Mouse (Mus musculus): ENCODE measurements at regions not wholly inside any gene's neighbourhood (a gene's known extent, or its start where the extent isn't known, plus 50 kb on each side); places are given as distances from the start of the nearest gene placed in this dataset.

DNA sequence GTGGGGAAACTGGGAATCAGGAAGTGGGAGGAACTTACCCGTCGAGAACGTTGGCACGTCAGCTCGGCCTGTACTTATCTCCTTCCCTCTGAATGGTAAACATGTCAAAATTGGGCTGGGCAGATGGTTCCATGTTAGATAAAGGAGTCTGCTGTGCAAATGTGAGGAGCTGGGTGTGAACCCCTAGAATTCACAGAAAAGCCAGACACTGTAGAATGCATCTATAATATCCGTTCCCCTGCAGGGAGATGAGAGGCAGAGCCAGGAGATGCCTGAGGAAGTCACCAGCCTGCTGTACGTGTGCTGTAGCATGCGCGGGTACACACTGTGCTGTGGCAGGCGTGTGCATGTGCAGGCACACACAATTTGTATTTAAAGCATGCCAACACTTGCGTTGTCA lies 381.0 kb downstream of the Matn1 start:
- WGBS, result 81% methylated on average over 11 of the region's 11 CpGs
- no peak for DNase-seq (ENCODE audit: low spot score)
- no peaks in the 10 kb centered on the region for H3K9me3 ChIP-seq (replicated peaks; ENCODE audit: low read length)
- H3K4me3 ChIP-seq (replicated peaks; ENCODE audit: low read depth, low read length), result no peak overlapping the region
- no peaks in the 10 kb centered on the region for H3K36me3 ChIP-seq (ENCODE audit: insufficient read depth, low read length)
- no peak for TF ChIP-seq CTCF (IDR thresholded peaks at IDR 0.05; ENCODE audit: low read depth)
- no peak overlapping the region for H3K4me2 ChIP-seq (ENCODE audit: low read length)
- H3K9ac ChIP-seq (ENCODE audit: low read depth, low read length), result no peak overlapping the region
- H3K27ac ChIP-seq, result no peak overlapping the region
- H3K27me3 ChIP-seq (ENCODE audit: insufficient read depth, low read length), result no peaks in the 10 kb centered on the region
- ATAC-seq (replicated peaks; ENCODE audit: low FRiP score, low read depth), result no peak
- no peaks in the 10 kb centered on the region for H3K4me1 ChIP-seq (replicated peaks; ENCODE audit: insufficient read depth, low read length)

DNA sequence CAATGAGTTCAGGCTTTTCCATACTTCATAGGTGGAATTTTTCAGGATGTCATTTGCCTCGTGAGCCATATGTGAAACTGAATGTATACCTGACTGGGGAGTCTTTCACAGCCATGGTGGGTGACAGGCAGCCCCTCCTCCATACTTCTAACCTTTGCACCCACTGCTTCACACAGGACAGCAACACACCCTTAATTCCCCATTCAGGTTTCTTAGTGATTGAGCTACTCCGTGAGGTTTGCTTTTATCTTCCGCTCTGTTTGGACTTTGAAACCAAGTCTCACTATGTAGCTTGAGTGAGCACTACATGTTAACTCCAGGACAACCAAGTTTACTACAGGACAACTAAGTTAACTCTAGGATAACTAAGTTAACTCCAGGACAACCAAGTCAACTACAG lies 381.4 kb downstream of the Matn1 start:
- TF ChIP-seq CTCF (IDR thresholded peaks at IDR 0.05; ENCODE audit: low read depth), result no peak
- WGBS, result 74% methylated on average over 3 of the region's 3 CpGs
- Histone ChIP-seq H3K9me3 (replicated peaks; ENCODE audit: low read length) (no peaks in the 10 kb centered on the region), H3K27ac (no peak overlapping the region), H3K4me2 (ENCODE audit: low read length) (no peak overlapping the region), H3K9ac (ENCODE audit: low read depth, low read length) (no peak overlapping the region), H3K36me3 (ENCODE audit: insufficient read depth, low read length) (no peaks in the 10 kb centered on the region), H3K27me3 (ENCODE audit: insufficient read depth, low read length) (no peaks in the 10 kb centered on the region), H3K4me1 (replicated peaks; ENCODE audit: insufficient read depth, low read length) (no peaks in the 10 kb centered on the region), H3K4me3 (replicated peaks; ENCODE audit: low read depth, low read length) (no peak overlapping the region)
- no peak for ATAC-seq (replicated peaks; ENCODE audit: low FRiP score, low read depth)
- DNase-seq (ENCODE audit: low spot score), result no peak

DNA sequence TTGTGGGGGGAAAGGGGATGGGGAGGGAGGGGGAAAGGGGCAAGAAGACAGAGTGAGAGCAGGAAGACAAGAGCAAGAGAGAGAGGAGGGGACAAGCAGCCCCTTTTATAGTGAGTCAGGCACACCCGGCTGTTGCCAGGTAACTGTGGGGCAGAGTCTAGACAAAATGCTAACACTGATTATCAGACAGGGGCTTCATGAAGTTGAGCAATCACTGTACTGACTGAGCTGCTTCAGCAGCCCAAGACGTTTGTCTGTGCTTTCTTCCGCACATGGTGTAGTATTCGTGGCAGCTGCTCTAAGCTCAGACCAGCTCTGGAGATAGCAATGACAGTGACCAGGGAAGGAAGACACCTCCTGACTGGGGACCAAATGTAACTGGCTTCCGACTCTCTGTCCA lies 385.2 kb downstream of the Matn1 start:
- H3K9ac ChIP-seq (ENCODE audit: low read depth, low read length), result no peak overlapping the region
- WGBS, result 60% methylated on average over 5 of the region's 5 CpGs
- DNase-seq (ENCODE audit: low spot score) (no peak), ATAC-seq (replicated peaks; ENCODE audit: low FRiP score, low read depth) (no peak)
- no peaks in the 10 kb centered on the region for H3K4me1 ChIP-seq (replicated peaks; ENCODE audit: insufficient read depth, low read length)
- no peak for TF ChIP-seq CTCF (IDR thresholded peaks at IDR 0.05; ENCODE audit: low read depth)
- no peak overlapping the region for H3K27ac ChIP-seq
- H3K9me3 ChIP-seq (replicated peaks; ENCODE audit: low read length), result no peaks in the 10 kb centered on the region
- no peaks in the 10 kb centered on the region for H3K27me3 ChIP-seq (ENCODE audit: insufficient read depth, low read length)
- H3K4me2 ChIP-seq (ENCODE audit: low read length), result no peak overlapping the region
- H3K36me3 ChIP-seq (ENCODE audit: insufficient read depth, low read length), result no peaks in the 10 kb centered on the region
- H3K4me3 ChIP-seq (replicated peaks; ENCODE audit: low read depth, low read length), result no peak overlapping the region

GRCm38 (mm10) chr4:131331646-131332045 lies 387.5 kb downstream of the Matn1 start:
- no peak for TF ChIP-seq CTCF (IDR thresholded peaks at IDR 0.05; ENCODE audit: low read depth)
- no peak overlapping the region for H3K9ac ChIP-seq (ENCODE audit: low read depth, low read length)
- H3K4me2 ChIP-seq (ENCODE audit: low read length), result no peak overlapping the region
- H3K9me3 ChIP-seq (replicated peaks; ENCODE audit: low read length), result no peaks in the 10 kb centered on the region
- H3K36me3 ChIP-seq (ENCODE audit: insufficient read depth, low read length), result no peaks in the 10 kb centered on the region
- H3K4me1 ChIP-seq (replicated peaks; ENCODE audit: insufficient read depth, low read length), result no peaks in the 10 kb centered on the region
- H3K4me3 ChIP-seq (replicated peaks; ENCODE audit: low read depth, low read length), result no peak overlapping the region
- H3K27me3 ChIP-seq (ENCODE audit: insufficient read depth, low read length), result no peaks in the 10 kb centered on the region
- H3K27ac ChIP-seq, result no peak overlapping the region
- 92% methylated on average over 4 of the region's 4 CpGs for WGBS
- no peak for DNase-seq (ENCODE audit: low spot score)
- ATAC-seq (replicated peaks; ENCODE audit: low FRiP score, low read depth), result no peak

- H3K4me2 ChIP-seq (ENCODE audit: low read length), result no peak overlapping the region
- no peak overlapping the region for H3K4me3 ChIP-seq (replicated peaks; ENCODE audit: low read depth, low read length)
- TF ChIP-seq CTCF (IDR thresholded peaks at IDR 0.05; ENCODE audit: low read depth), result no peak
- H3K36me3 ChIP-seq (ENCODE audit: insufficient read depth, low read length), result no peaks in the 10 kb centered on the region
- H3K9ac ChIP-seq (ENCODE audit: low read depth, low read length), result no peak overlapping the region
- H3K27me3 ChIP-seq (ENCODE audit: insufficient read depth, low read length), result no peaks in the 10 kb centered on the region
- H3K4me1 ChIP-seq (replicated peaks; ENCODE audit: insufficient read depth, low read length), result no peaks in the 10 kb centered on the region
- DNase-seq (ENCODE audit: low spot score) (no peak), ATAC-seq (replicated peaks; ENCODE audit: low FRiP score, low read depth) (no peak)
- H3K27ac ChIP-seq, result no peak overlapping the region
- no peaks in the 10 kb centered on the region for H3K9me3 ChIP-seq (replicated peaks; ENCODE audit: low read length)
- WGBS, result 75% methylated on average over 3 of the region's 3 CpGs
Measured at GRCm38 (mm10) chr4:131336801-131337200, 392.6 kb downstream of the Matn1 start.

DNA sequence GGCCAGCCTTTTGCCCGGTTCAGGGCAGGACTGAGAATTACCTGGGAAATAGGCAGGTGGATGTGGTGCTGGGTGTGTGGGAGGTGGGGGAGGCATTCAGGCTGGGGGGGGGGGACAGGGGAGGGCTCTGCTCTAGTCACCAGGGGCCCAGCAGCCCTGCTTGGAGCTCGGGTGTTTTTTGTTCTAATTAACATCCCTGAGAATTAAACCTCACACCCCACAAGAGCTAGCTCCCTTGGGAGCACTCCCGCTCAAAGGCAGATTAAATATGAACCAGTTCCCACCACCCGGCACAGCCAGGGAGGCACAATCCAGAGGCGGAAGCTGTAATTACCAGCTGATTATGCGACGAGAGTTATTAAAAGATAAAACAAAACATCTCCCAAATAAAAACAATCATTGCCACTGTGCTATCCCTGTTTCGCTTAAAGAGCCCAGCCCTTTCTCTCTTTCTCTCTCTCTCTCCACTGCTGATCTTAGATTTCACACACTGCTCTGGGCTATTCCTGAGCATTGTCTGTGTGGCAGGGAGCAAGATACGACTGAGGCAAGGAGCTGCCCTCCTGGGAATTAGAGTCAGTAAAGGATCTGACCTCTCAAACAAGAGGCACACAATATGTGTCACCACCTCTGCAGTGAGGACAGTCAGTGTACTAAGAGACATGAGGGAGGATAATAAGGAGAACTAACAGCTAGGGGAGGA lies 397.0 kb downstream of the Matn1 start:
- no peaks in the 10 kb centered on the region for H3K9me3 ChIP-seq (replicated peaks; ENCODE audit: low read length)
- no peak overlapping the region for H3K27ac ChIP-seq
- H3K36me3 ChIP-seq (ENCODE audit: insufficient read depth, low read length), result no peaks in the 10 kb centered on the region
- no peak overlapping the region for H3K4me2 ChIP-seq (ENCODE audit: low read length)
- H3K4me1 ChIP-seq (replicated peaks; ENCODE audit: insufficient read depth, low read length), result no peaks in the 10 kb centered on the region
- DNase-seq (ENCODE audit: low spot score) (no peak), ATAC-seq (replicated peaks; ENCODE audit: low FRiP score, low read depth) (no peak)
- no peak overlapping the region for H3K9ac ChIP-seq (ENCODE audit: low read depth, low read length)
- TF ChIP-seq CTCF (IDR thresholded peaks at IDR 0.05; ENCODE audit: low read depth), result no peak
- H3K4me3 ChIP-seq (replicated peaks; ENCODE audit: low read depth, low read length), result no peak overlapping the region
- no peaks in the 10 kb centered on the region for H3K27me3 ChIP-seq (ENCODE audit: insufficient read depth, low read length)
- 28% methylated on average over 9 of the region's 9 CpGs for WGBS

DNA sequence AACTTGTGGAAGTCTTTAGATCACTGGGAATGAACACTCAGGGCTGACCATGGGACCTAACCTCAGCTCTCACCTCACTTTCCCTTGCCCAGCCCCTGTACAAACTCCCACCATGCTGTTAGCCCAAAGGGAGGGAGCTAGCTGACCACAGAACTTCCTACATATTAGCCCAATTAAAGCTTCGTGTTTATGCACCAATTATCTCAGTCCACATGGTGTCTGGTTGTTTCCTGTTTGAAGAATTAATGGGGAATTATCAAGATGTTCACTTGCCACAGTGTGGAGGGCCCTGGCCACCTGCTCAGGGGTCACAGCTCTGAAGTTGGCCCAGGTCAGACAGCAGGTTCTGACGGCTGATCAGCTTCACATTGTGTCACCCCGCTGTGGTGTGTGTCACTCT lies 402.5 kb downstream of the Matn1 start:
- DNase-seq (ENCODE audit: low spot score) (no peak), ATAC-seq (replicated peaks; ENCODE audit: low FRiP score, low read depth) (no peak)
- no peak overlapping the region for H3K4me3 ChIP-seq (replicated peaks; ENCODE audit: low read depth, low read length)
- H3K4me1 ChIP-seq (replicated peaks; ENCODE audit: insufficient read depth, low read length), result no peaks in the 10 kb centered on the region
- H3K27ac ChIP-seq, result no peak overlapping the region
- no peak for TF ChIP-seq CTCF (IDR thresholded peaks at IDR 0.05; ENCODE audit: low read depth)
- 67% methylated on average over 3 of the region's 3 CpGs for WGBS
- no peak overlapping the region for H3K4me2 ChIP-seq (ENCODE audit: low read length)
- no peaks in the 10 kb centered on the region for H3K9me3 ChIP-seq (replicated peaks; ENCODE audit: low read length)
- no peaks in the 10 kb centered on the region for H3K36me3 ChIP-seq (ENCODE audit: insufficient read depth, low read length)
- H3K9ac ChIP-seq (ENCODE audit: low read depth, low read length), result no peak overlapping the region
- H3K27me3 ChIP-seq (ENCODE audit: insufficient read depth, low read length), result no peaks in the 10 kb centered on the region; the same call in 1 of the 2 replicates
